Mouse (Mus musculus) thymus, postnatal 14 days (tissue): Measurements from ENCODE around the gene Tmem266.
A peak's percentile ranks its signal among the peaks of the same experiment; 100 is the strongest.

Experiments used
- DNase-seq: peaks from one replicate; pipeline ENCODE4 v3.0.0; 2021

Gene Tmem266

DNA sequence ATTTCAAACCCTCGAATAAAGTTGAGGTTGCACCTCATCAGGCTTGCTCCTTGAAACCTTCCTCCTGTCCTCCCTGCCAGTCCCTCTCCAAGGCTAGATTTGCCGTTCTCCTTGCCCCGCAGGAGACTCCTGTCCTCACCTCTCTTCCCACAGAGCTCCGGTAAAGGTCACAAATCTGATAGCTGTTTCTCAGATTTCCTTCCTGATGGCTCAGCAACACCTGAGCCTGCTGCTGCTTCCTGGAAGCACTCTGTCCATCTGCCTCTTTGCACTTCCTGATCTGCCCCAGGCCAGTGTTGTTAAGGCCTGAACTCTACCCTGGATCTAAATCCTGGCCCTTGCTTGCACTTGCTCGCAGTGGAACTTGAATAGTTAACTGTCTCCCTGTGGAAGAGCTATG, 5.8 kb downstream of the Tmem266 start:
- DNase-seq = no peak

DNA sequence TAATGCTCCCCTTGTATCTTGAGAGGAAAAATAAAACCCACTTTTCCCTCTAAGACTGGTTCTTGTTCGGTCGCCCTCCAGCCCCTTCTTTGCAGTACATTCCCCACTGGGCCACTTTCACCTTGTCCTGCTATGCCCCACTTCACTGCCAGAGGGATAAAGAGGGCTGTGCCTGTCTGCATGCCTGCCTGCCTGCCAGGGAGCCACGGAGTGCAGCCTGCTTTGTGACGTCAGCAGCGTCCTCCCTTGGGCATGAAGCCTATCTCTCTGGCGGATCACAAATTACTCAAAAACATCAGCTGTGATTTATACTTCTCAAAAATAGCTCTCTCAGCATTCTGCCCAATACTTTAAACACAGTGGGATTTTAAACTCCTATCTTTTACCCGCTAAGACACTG, 6.2 kb downstream of the Tmem266 start:
- DNase-seq = no peak

DNA sequence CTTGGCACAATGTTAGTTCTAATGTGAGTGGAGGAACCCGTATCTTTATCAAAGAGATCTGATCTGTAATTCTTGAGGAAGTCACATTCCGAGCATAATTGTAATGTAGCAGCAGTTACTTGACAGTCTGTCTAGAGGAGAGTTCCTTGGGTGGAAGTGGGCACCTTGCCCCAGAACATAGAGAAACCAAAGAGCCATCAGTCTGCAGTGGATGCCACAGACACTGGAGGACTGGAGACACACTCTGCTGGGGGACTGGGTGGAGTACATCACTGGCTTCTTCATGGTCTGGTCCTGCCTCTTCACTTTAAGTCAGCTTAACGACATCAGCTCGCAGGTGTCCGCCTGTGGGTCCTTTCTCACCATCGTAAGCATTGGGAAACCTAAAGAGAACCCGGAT, 17.5 kb downstream of the Tmem266 start:
- DNase-seq = no peak

DNA sequence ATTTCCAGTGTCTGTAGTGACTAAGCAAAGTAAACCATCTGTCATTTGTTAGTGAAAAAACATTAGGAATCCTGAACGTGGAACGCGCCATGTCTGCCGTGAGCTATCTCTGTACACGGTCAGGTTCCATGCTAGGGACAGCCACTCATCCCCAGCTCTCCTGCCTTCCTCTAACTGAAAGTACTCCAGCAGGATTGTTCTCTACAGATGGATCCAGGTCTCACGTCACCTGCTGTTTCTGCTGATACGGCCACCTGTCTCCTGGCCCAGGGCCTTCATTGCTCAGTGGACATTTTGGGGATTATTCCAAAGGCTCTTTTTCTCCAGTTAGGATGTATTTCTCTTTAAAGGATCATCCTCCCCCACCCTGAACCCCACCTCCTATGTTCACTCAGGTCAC, 18.6 kb downstream of the Tmem266 start:
- DNase-seq = no peak

DNA sequence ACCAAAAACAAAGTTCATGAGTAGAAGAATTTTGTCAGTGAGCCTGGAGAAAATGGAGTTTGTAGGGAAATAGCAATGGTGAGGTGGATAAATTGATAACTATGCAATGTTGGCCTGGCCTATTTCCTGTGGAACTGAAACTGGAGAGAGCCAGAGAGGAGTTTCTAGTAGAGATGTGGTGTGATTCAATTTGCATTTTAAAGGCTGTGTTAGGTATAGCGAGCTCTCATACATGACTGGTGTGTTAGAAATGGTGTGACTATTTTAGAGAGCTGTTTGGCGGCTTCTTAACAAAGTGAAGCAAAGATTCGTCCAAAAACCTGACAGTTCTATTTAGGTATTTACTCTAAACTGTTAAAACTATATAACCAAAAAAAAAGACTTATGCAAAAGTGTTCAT, 22.0 kb downstream of the Tmem266 start:
- no peak for DNase-seq

DNA sequence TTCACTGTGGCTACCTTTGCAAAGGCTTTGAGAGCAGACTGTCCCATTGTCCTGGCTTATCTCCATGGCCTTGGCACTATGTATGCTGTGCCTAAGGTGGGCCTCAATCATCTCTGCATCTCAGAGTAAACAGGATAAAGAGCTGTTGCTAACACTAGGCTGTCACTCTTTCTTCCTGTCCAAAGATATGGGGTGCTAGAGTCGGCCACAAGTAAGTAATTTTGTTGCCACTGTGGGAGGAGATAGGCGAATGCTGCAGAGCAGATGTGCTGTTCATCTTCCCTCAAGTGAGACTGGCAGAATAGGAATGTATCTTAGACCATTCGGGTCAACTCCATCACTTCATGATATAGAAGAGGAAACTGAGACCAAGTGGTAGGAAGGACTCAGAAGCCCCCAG, 28.0 kb downstream of the Tmem266 start:
- DNase-seq = no peak

DNA sequence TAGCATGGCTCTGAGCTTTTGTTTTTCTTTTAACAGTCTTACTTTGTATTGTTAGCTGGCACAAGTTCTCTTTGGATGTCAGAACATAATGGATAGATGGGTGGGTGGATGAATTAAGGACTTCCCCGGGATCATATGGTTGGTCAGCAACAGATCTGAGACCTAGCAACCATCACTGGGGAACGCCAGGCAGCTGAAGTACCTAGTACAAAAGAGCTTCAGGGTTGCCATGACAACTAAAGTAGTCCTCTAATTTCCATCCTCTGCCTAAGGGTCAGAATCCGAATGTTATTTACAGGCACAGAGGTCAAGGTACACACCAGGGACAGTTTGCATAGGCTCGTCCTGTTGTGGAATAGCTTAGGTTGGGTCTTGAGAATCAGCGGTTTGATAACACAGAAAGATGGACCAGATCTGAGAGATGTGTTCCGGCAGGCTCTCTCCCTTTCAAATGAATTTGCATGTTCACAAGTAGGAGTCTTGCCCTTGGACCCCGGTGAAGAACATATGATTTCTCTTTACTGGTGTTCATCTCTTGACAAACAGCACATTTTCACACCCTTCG, 28.6 kb downstream of the Tmem266 start:
- DNase-seq = no peak

DNA sequence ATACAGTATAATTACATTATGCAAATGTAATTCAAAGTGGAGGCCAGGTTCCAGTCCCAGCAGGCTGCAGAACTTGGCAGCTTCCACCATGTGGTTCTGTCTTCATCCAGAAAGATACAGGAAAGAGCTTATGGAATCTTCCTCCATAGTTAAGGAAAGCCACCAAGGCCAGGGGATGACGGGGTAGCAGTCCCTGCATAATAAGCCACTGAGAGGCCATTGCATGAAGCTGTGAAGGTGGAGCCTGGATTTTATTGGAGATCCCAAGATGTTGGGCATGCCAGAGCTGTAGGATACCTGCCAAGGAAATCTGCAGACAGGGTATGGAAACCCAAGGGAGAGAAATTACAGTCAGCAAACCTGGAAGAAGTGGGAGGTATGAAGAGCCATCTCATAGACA, 30.5 kb downstream of the Tmem266 start:
- DNase-seq = no peak

DNA sequence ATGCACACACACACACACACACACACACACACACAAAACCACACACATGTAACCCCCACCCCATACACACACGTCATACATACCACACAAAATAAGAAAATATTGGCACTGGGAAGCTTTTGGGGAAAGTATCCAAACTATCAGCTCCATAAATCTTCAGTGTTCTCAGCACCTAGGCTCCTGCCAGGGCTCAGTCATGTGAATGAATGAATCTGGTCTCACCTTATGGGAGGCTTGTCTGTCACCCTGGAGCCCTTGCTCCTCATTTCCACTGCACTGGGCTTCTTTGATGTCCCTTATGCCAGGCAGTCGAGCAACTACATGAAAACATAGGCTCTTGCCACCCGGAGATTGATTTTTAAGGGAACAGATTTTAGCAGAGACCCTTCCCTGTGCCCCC, 33.7 kb downstream of the Tmem266 start:
- DNase-seq = no peak

DNA sequence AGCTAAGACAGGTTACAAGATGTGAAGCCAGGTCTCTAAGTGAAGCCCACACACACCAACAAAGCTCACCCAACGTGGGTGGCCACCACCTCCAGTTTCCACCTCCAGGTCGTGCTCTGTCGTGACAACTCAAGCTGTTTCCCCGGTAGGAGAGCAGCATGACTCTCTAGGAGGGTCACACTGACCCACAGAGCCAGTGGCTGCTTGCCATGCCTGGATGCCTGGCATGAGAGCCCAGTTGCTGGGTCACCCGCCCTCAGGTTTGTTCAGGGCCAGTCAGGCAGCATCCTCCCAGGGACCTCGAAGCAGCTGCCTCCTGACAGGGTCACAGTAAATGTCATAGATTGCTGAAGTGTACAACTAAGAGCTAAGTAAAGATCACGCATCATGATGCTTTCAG, 34.1 kb downstream of the Tmem266 start:
- DNase-seq = no peak

DNA sequence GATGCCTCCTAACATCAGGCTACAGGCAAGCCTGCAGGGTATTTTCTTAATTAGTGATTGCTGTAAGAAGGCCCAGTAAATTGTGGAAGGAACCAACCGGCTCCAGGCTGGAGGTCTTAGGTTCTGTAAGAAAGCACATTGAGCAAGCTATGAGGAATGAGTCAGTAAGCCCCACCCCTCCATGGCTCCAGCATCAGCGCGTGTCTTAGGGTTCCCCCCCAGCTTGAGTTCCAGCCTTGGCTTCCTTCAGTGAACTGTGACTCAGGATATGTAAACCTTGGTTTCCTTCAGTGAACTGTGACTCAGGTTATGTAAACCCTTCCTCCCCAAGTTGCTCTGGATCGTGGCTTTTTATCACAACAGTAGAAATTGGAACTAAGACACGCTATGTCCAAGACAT, 35.3 kb downstream of the Tmem266 start:
- no peak for DNase-seq

DNA sequence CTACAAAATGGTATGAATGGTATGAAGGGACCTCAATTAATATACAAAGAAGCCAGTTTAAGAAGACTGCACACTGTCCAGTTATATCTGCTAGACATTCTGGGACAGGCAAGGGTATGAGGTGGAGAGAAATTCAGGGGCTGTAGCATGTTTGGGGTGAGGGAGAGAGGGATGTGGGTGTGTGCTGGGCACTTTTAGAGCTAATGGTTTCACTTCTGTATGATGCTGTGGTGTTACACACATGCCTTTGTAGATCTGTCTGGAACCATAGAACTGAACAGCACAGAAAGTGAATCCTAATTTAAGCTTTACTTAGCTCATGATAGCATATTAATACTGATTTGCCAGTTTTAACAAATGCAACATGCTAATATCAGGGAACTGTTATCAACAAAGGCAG, 37.0 kb downstream of the Tmem266 start:
- DNase-seq = no peak

DNA sequence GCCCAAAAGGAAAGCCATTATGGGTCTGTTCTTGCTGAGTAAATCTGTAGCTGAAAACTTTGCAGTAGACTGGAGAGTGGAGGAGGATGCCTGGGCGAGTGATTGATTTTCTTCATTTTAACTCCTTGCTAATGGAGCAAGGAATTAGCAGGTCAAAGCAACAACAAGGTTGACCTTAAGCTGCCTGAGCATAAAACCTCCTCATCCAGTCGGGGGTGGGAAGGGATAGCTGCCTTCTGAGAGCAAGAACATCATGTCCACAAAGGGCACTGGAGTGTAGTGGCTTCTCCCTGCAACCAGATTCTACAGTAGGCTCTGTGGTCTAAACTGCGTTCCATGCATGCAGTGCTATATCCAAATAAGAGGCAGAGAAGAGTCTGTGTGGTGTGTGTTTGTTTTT, 41.3 kb downstream of the Tmem266 start:
- no peak for DNase-seq

DNA sequence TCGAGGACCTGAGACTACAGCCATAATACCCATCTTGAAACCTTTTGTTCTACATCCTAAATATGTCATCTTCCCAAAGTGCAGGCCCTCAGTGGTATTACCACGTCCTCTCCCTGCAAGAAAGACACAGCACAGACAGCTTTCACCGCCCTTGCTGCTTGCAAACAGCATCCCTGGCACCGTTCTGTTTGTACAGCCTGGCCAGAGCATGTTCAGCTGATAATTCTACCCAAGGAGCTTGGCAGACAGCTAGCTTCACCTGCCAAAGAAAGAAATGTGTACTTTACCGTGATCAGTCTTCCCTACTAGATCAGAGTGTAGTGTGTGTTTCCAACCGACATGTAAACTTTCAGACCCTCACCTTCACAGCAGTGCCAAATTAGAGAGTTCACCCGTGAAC, 45.2 kb downstream of the Tmem266 start:
- DNase-seq = no peak

DNA sequence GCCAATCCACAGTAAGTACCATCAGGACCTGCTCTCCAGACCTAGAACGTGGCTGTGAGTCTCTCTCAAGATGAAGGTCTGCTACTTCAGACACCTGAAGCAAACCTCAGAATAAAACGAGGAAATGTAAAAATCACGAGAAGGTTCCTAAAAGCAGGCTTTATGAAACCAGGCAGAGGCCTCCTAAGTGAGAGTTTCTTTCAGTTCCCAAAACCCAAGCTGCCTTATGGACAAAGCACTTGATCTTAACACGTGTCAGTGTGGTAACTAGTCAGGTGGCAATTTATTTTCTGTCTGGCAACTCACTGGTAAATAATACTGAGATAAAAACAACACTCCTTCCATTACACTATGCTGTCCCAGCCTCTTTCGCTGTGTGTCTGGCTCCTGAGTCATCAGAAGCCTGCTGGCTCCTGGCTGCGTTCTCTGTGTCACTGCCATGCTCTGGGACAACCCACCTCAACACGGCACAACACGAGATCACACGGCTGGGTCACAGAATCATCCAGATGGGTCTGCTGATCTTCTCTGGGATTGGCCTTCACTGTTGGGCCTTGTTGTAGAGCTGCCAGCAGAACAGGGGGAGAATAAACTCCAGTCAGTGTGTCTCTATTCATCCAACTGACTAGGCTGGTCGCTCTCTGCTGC, 51.0 kb downstream of the Tmem266 start:
- DNase-seq = no peak

DNA sequence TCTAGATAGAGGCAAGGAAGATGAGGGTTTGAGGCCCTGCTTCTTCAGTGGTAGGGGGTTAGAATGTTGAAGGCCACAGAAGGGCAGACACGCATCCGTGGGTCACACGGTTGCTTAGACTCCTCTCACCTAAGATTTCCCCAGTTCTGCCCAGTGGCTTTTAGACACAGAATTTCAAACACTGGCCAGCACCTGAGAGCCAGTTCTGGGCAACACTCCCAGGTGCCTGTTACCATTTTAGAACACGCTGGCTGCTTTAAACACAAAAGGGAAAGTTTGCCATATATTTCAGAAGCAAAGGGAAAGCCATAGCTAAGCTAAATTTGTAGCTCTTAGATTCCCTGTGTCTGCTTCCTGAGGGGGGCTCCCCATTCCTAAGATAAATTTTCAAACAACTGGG, 54.7 kb downstream of the Tmem266 start:
- no peak for DNase-seq

DNA sequence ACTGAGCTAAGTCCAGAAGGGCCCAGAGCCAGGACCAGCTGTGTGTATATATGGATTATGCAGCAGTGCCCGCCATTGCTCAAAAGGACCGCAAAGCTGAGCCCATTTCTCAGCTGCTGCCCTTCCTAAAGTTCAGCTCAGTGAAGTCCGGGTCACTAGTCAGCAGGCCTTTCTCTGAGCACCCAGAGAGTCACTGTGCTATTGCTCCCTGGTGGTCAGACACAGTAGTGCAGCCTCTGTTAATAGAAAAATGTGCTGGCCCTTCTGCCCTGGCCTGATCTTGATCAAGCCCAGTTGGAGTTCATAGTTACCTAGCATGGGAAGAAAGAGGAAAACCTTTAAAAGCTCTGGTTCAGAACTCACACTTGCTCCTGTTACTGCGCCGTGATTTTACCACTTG, 55.7 kb downstream of the Tmem266 start:
- DNase-seq = peak; percentile 43

DNA sequence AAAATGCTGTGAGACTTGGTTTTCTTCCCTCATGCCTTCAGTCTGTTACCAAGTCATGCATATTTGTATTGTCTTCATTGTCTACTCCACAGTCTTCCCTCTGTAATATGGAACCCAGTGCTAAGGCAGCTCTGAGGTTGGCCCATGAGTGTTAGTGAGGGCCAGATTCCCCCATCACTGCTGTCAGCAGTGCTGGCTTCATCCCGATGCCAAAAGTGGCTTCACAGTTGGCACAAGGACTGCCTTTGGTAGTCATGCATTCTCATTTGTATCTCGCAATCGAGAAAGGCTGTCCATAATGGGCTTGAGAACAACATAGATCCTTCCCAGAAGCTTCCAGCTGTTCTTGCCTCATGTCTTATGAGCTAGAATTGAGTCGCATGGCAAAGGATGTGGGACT, 59.4 kb downstream of the Tmem266 start:
- no peak for DNase-seq

DNA sequence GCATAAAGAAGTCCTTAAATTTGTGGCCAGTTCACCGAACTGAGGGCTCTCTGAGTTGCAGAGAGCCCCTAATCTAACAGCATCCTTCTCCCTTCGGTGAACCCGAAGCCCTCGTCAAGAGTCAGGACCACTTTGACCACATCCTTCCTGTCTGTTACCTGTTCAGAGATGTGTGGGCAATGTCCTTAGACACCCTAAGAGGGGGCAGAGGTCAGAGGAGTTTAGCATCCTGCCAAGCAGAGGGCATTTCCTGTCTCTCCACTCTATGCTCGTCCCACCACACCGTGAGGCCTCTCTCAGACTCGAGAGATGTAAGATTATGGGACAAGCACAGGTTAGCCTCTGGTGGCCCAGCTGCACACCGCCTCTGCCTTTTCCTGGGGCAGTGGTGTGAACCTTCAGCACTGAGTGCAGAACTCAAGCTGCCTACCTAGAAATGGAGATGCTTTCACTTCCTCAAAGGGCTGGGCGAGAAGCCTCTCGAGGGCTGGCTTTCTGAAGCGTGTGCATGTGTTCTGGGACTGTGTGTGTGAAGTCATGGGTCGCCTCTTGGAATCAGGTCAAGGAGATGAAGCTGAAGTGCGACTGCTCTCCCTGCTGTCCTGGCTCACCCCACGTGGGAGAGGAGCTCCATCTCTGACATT, 61.3 kb downstream of the Tmem266 start:
- DNase-seq = peak; percentile 42

DNA sequence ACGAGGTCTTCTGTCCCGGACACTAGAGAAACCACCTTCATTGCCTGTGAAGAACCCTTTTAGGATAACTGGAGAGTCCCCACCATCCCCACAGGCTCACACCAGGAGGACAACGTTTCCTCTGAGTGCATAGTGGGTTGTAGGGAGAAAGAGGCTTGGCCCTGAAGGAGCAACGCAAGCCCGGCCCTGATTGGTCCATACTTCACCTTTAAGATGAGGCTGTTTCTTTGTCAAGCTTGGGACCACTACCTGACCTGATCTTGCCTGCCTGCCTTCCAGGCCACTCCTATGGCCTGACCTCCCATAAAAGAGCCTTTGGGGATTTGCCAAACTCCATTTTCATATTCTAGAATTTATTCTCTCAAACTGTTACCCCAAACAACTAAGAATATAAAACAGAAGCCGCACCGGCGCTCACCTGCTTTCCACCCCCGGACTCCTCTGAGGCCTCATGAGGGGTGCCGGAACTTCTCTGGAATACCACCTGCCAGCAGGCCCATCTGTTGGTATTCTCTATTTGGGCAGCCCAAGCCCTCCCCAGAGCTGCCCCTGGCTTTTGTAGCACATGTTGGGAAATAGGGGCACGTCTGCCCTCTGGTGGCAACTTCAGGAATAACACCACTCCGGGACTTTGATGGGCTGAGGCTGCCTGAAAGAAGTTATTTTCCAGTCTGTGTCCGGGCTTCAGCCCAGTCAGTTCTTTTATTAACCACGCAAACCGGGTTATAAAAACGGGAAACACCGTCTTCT, 65.4 kb downstream of the Tmem266 start:
- peak; percentile 70 for DNase-seq

DNA sequence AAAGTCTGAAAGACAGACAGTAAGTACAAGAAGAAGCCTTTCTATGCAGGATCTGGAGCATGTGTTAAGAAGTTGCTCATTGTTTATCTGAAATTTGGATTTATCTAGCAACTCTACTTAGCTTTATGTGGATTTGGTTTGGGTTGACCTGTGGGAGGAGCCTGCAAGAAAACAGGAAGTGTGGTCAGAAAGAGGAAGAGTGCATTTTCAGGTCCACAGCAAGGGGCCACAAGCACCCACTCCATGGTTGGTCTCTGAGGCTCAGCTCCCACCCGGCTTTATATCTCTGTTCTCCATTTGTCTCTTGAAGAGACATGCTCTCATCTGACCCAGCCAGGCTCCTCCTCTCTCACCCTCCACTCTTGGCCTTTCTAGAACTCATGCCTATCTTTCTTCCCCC, 68.9 kb downstream of the Tmem266 start:
- no peak for DNase-seq

DNA sequence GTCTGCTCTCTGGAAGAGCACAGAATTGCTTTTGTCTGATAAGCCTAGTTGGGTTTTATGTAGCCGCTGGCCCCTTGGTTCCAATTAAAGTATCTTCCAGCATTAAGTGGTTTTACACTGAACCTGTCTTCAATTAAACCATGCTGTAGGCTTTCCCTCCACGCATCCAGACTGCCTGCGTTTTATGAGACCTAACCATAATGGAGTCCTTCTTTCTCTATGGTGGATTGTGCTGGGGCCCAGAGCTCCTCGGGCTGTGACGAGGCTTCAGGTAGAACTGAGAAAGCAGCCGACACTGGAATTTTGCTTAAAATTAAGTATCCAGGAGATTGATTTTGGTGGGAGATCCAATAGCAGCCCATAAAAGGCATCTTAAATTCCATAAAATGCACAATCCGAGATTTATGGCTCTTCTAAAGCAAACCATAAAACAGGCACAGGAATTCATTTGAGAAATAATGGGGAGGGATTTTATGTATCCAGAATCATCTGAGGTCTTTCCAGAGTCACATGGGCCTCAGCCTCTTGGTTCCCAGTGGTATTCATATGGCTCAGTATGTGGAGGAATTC, 72.4 kb downstream of the Tmem266 start:
- no peak for DNase-seq

DNA sequence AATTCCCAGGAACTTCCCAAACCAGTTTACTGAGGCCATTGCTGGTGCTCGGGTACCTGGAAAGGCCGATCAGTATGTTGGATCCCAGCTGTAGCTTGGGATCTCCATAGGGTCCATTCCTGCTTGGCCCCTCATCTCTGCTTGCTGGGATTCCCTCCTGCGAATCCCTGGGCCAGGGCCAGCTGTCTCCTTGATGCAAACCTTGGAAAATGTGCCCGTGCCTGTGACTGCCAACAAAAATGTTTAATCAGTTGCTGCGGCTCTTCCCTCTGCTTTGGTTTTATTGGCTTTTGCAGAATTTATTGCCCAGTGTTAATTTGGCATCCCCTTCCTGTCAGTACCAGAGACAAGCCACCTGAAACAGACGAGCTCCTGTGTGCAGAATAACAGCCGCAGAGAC, 75.6 kb downstream of the Tmem266 start:
- DNase-seq = no peak

DNA sequence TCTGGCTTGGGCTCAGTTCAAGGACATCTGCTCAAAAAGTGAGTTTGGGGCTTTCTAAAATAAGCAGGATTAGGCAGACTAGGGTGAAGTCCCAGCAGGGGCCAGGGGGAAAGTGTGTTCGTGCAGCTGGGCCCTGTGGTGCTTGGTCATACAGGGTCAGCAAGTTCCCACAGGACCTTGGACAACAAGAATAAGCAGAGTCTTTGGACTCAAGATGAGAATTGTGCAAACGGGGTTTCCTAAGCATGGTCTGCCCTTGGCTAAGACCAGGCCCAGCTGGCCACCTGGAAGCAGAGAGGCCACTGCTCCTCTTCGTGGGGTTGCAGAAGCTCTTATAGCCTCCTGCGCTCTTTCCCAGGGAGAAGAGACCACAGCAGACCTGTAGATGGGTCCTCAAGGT, 77.5 kb downstream of the Tmem266 start:
- no peak for DNase-seq
